Mouse (Mus musculus): Measurements from ENCODE around the gene Tmem239.
A peak's percentile ranks its signal among the peaks of the same experiment; 100 is the strongest.

The Tmem239 gene

GRCm38 (mm10) chr2:130411558-130412495 lies 5.5 kb downstream of the Tmem239 start:
- DNase-seq (ENCODE audit: low read depth): peak; percentile 58

- DNase-seq (ENCODE audit: low read depth): no peak
Observed at GRCm38 (mm10) chr2:130412775-130413174, 6.5 kb downstream of the Tmem239 start.

- no peak for DNase-seq (ENCODE audit: low read depth)
Observed at GRCm38 (mm10) chr2:130414094-130414856, 8.0 kb downstream of the Tmem239 start.

- no peak for DNase-seq (ENCODE audit: low read depth)
Observed at GRCm38 (mm10) chr2:130421781-130422620, 15.7 kb downstream of the Tmem239 start.

GRCm38 (mm10) chr2:130423397-130424125 lies 17.3 kb downstream of the Tmem239 start:
- DNase-seq (ENCODE audit: low read depth): peak; percentile 50

GRCm38 (mm10) chr2:130424126-130424853 lies 18.0 kb downstream of the Tmem239 start, which contains the start of the genes Vps16 and Pced1a:
Gene Vps16, plus strand, starts transcription at chr2:130424339.
Gene Pced1a, minus strand, starts transcription at chr2:130424701.
- peak; percentile 81 for DNase-seq (ENCODE audit: low read depth)

- no peak for DNase-seq (ENCODE audit: low read depth)
Observed at GRCm38 (mm10) chr2:130425112-130425511, 18.8 kb downstream of the Tmem239 start.

- DNase-seq (ENCODE audit: low read depth): no peak
Observed at GRCm38 (mm10) chr2:130429851-130430250, 23.6 kb downstream of the Tmem239 start.

- DNase-seq (ENCODE audit: low read depth): no peak
Observed at GRCm38 (mm10) chr2:130430484-130430883, 24.2 kb downstream of the Tmem239 start.

GRCm38 (mm10) chr2:130432157-130432556 lies 25.9 kb downstream of the Tmem239 start:
- no peak for DNase-seq (ENCODE audit: low read depth)

GRCm38 (mm10) chr2:130433152-130433551 lies 26.9 kb downstream of the Tmem239 start:
- peak; percentile 62 for DNase-seq (ENCODE audit: low read depth)

GRCm38 (mm10) chr2:130436769-130437168 lies 30.5 kb downstream of the Tmem239 start:
- DNase-seq (ENCODE audit: low read depth): no peak

- no peak for DNase-seq (ENCODE audit: low read depth)
Observed at GRCm38 (mm10) chr2:130438861-130439260, 32.6 kb downstream of the Tmem239 start.

GRCm38 (mm10) chr2:130439840-130440480 lies 33.7 kb downstream of the Tmem239 start:
- DNase-seq (ENCODE audit: low read depth): no peak

GRCm38 (mm10) chr2:130442162-130442561 lies 35.9 kb downstream of the Tmem239 start:
- no peak for DNase-seq (ENCODE audit: low read depth)

GRCm38 (mm10) chr2:130448449-130448848 lies 42.2 kb downstream of the Tmem239 start:
- no peak for DNase-seq (ENCODE audit: low read depth)

GRCm38 (mm10) chr2:130449021-130449793 lies 42.9 kb downstream of the Tmem239 start:
- no peak for DNase-seq (ENCODE audit: low read depth)

GRCm38 (mm10) chr2:130449794-130450433 lies 43.6 kb downstream of the Tmem239 start, which contains the start of gene Ptpra:
Gene Ptpra, plus strand, starts transcription at chr2:130450278.
- DNase-seq (ENCODE audit: low read depth): peak; percentile 73

- DNase-seq (ENCODE audit: low read depth): peak; percentile 35
Observed at GRCm38 (mm10) chr2:130450434-130450796, 44.1 kb downstream of the Tmem239 start.

All from c-Kit-positive CD71-negative TER-119-negative erythroid progenitor cells, embryonic 14.5 days (primary cell).